8 mouse cellular contexts compared by ENCODE assay signal in the genomic region with DNA sequence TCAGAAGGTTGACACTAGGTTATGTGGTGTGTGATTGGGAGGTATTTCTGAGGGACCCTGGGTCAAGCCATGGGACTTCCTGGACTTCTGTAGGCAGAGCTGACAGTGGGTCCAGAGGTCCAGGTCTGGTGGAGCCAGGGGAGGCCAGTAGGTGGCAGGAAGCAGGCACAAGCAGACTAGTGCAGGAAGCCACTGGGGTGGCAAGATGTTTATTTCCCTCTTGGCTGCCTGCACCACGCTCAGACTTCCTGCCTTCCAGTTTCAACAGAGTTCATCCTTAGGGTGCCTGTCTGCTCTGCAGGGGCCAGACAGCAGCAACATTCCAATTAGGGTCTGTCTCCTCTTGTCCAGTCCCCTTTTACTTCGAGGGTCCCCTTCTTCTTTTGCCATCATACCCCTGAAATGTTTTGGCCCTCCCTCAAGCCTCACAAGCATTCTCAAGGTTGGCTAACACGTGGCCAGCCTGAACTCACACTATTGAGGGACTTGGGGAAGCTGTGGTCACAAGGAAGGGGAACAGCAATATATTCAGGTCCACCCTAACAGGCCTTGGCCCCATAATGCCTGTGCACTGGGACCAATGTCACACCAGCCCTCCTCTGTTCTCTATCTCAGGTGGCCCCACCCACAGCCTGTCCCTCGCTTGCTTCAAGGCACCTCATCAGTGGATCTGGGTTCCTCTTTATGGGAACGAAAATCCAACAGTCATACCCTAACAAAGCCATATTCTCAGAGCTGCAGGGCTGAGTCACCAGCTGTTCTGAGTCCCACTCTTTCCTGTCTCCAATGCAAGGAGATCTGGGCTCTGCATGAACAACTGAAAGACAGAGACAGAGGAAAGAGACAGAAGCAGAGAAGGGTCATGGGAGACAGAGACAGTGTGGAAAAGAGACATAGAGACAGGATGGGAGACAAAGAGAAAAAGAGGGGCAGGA. TPM values are rescaled to one million over a fixed set of nuclear protein-coding genes. Genes with fewer than 3 reads are reported as not detected.
DNase-seq lines count a peak whose midpoint lies in the region; ATAC-seq and TF ChIP-seq lines count a peak whose summit lies in the region.

No protein-coding gene starts in this region.

- DNase-seq in kidney, postnatal 0 days (ENCODE audit: low spot score) = peak; percentile 16
- no peak for DNase-seq in c-Kit-positive CD71-positive TER-119-positive erythroid progenitor cells, embryonic 14.5 days (ENCODE audit: low spot score)
- no peak for DNase-seq in adipocyte (ENCODE audit: low spot score)
- DNase-seq in heart, postnatal 4 days = no peak

- H3K9me3 ChIP-seq in kidney, postnatal 0 days (replicated peaks; ENCODE audit: low read length) = no peaks in the 10 kb centered on the region
- H3K9me3 ChIP-seq in kidney, embryonic 15.5 days (replicated peaks) = no peaks in the 10 kb centered on the region
- H3K9me3 ChIP-seq in intestine, postnatal 0 days (ENCODE audit: control insufficient read depth) = no peaks in the 10 kb centered on the region

- no peaks in the 10 kb centered on the region for H3K27me3 ChIP-seq in kidney, postnatal 0 days (ENCODE audit: insufficient read depth, low read length)
- H3K27me3 ChIP-seq in kidney, embryonic 15.5 days = no peaks in the 10 kb centered on the region
- no peaks in the 10 kb centered on the region for H3K27me3 ChIP-seq in intestine, postnatal 0 days (replicated peaks; ENCODE audit: control insufficient read depth, insufficient read depth, low read length)

- peak; percentile 52 for TF ChIP-seq CTCF in kidney, postnatal 0 days (IDR thresholded peaks at IDR 0.05; ENCODE audit: low read depth)
- peak; percentile 66 for TF ChIP-seq CTCF in intestine, postnatal 0 days (IDR thresholded peaks at IDR 0.05; ENCODE audit: low read depth)

- WGBS in kidney, postnatal 0 days = 57% methylated on average over 5 of the region's 5 CpGs
- 64% methylated on average over 5 of the region's 5 CpGs for WGBS in kidney, embryonic 15.5 days
- 59% methylated on average over 5 of the region's 5 CpGs for WGBS in intestine, postnatal 0 days

- ATAC-seq in kidney, postnatal 0 days (replicated peaks; ENCODE audit: low FRiP score, low read depth) = peak; percentile 57; the same call in 1 of the 2 replicates
- no peak for ATAC-seq in kidney, embryonic 15.5 days (replicated peaks; ENCODE audit: low FRiP score)
- ATAC-seq in CD4-positive, CD25-positive, alpha-beta regulatory T cell, adult 4 months = peak; percentile 35
- ATAC-seq in intestine, postnatal 0 days = peak; percentile 47; the same call in 1 of the 2 replicates
- ATAC-seq in megakaryocyte, adult 5-6 weeks (ENCODE audit: poor library complexity, severe bottlenecking) = peak; percentile 87

- no peaks in the 10 kb centered on the region for H3K36me3 ChIP-seq in kidney, postnatal 0 days (ENCODE audit: insufficient read depth, low read length)
- no peaks in the 10 kb centered on the region for H3K36me3 ChIP-seq in kidney, embryonic 15.5 days
- H3K36me3 ChIP-seq in intestine, postnatal 0 days (ENCODE audit: control insufficient read depth, insufficient read depth) = peaks cover 4% of the 10 kb centered on the region; the same call in 1 of the 2 replicates

- no peak overlapping the region for H3K27ac ChIP-seq in kidney, postnatal 0 days
- H3K27ac ChIP-seq in kidney, embryonic 15.5 days = no peak overlapping the region
- H3K27ac ChIP-seq in intestine, postnatal 0 days (ENCODE audit: low read depth, low read length) = no peak overlapping the region

- H3K4me2 ChIP-seq in kidney, postnatal 0 days (ENCODE audit: low read length) = no peak overlapping the region
- H3K4me2 ChIP-seq in kidney, embryonic 15.5 days = no peak overlapping the region
- no peak overlapping the region for H3K4me2 ChIP-seq in intestine, postnatal 0 days (replicated peaks; ENCODE audit: low read depth)

- no peak overlapping the region for H3K4me3 ChIP-seq in kidney, postnatal 0 days (replicated peaks; ENCODE audit: low read depth, low read length)
- no peak overlapping the region for H3K4me3 ChIP-seq in kidney, embryonic 15.5 days (replicated peaks)
- no peak overlapping the region for H3K4me3 ChIP-seq in intestine, postnatal 0 days (ENCODE audit: low read depth, low read length)

- H3K4me1 ChIP-seq in kidney, postnatal 0 days (replicated peaks; ENCODE audit: insufficient read depth, low read length) = no peaks in the 10 kb centered on the region
- H3K4me1 ChIP-seq in kidney, embryonic 15.5 days = 0 out of 2 replicates have a peak, but pooled peaks cover 8% of the 10 kb centered on the region
- H3K4me1 ChIP-seq in intestine, postnatal 0 days (replicated peaks; ENCODE audit: control insufficient read depth, insufficient read depth, low read length) = no peaks in the 10 kb centered on the region

- no peak overlapping the region for H3K9ac ChIP-seq in kidney, postnatal 0 days (ENCODE audit: low read depth, low read length)
- H3K9ac ChIP-seq in kidney, embryonic 15.5 days = no peak overlapping the region
- no peak overlapping the region for H3K9ac ChIP-seq in intestine, postnatal 0 days (ENCODE audit: low read depth, low read length)

RNA-seq across cellular contexts. Expression of gene Susd3, which starts 23.6 kb away (rescaled TPM):
- polyA plus RNA-seq in kidney, postnatal 0 days (2015; fragmentation: Nextera tagmentation; extraction: Ambion mirVana) = 41.8 and 44.8 TPM in 2 replicates
- 18.5 and 22.7 TPM in 2 replicates for polyA plus RNA-seq in kidney, embryonic 15.5 days (2015; fragmentation: Nextera tagmentation; extraction: Ambion mirVana)
- 10 to 100 TPM; 60.4 to 88.7 TPM for polyA plus RNA-seq in CD4-positive, CD25-positive, alpha-beta regulatory T cell, adult 4 months (2017; shearing (Covaris generic))
- polyA plus RNA-seq in intestine, postnatal 0 days (2015; fragmentation: Nextera tagmentation; extraction: Ambion mirVana) = 0.65 and 1.3 TPM in 2 replicates
- 44.4 and 49.1 TPM in 2 replicates for total RNA-seq in megakaryocyte, adult 5-6 weeks (2015)
- 39.6 and 42.3 TPM in 2 replicates for total RNA-seq in megakaryocyte, adult 5-6 weeks (2017)
- under 1 TPM; 0.43 to 0.68 TPM for total RNA-seq in heart, postnatal 4 days (2021)

RNA-seq across cellular contexts. Expression of gene Fgd3, which starts 48.0 kb away (rescaled TPM):
- polyA plus RNA-seq in kidney, postnatal 0 days (2015; fragmentation: Nextera tagmentation; extraction: Ambion mirVana) = 0.97 and 1.0 TPM in 2 replicates
- 0.74 and 0.78 TPM in 2 replicates for polyA plus RNA-seq in kidney, embryonic 15.5 days (2015; fragmentation: Nextera tagmentation; extraction: Ambion mirVana)
- polyA plus RNA-seq in CD4-positive, CD25-positive, alpha-beta regulatory T cell, adult 4 months (2017; shearing (Covaris generic)) = 10 to 100 TPM; 17.9 to 23.2 TPM
- polyA plus RNA-seq in intestine, postnatal 0 days (2015; fragmentation: Nextera tagmentation; extraction: Ambion mirVana) = 0.60 and 0.61 TPM in 2 replicates
- 10.7 and 12.2 TPM in 2 replicates for total RNA-seq in megakaryocyte, adult 5-6 weeks (2015)
- total RNA-seq in megakaryocyte, adult 5-6 weeks (2017) = 26.1 and 30.9 TPM in 2 replicates
- total RNA-seq in heart, postnatal 4 days (2021) = under 1 TPM; 0.27 to 0.55 TPM

RNA-seq across cellular contexts. Expression of gene Card19, which starts 56.3 kb away (rescaled TPM):
- polyA plus RNA-seq in kidney, postnatal 0 days (2015; fragmentation: Nextera tagmentation; extraction: Ambion mirVana) = 71.3 and 77.0 TPM in 2 replicates
- 45.7 and 47.2 TPM in 2 replicates for polyA plus RNA-seq in kidney, embryonic 15.5 days (2015; fragmentation: Nextera tagmentation; extraction: Ambion mirVana)
- polyA plus RNA-seq in CD4-positive, CD25-positive, alpha-beta regulatory T cell, adult 4 months (2017; shearing (Covaris generic)) = 10 to 100 TPM; 49.7 to 55.4 TPM
- polyA plus RNA-seq in intestine, postnatal 0 days (2015; fragmentation: Nextera tagmentation; extraction: Ambion mirVana) = 105 and 117 TPM in 2 replicates
- total RNA-seq in megakaryocyte, adult 5-6 weeks (2015) = 85.5 and 103 TPM in 2 replicates
- total RNA-seq in megakaryocyte, adult 5-6 weeks (2017) = 91.0 and 123 TPM in 2 replicates
- total RNA-seq in heart, postnatal 4 days (2021) = 100 to 1,000 TPM; 103 to 108 TPM
